Mouse (Mus musculus) kidney, postnatal 10 days (tissue): ENCODE measurements at regions not wholly inside any gene's neighbourhood (a gene's known extent, or its start where the extent isn't known, plus 50 kb on each side); places are given as distances from the start of the nearest gene placed in this dataset.

Experiments used
- DNase-seq: peaks from one replicate; pipeline ENCODE4 v3.0.0; 2021; ENCODE audit warnings: mixed read lengths

DNA sequence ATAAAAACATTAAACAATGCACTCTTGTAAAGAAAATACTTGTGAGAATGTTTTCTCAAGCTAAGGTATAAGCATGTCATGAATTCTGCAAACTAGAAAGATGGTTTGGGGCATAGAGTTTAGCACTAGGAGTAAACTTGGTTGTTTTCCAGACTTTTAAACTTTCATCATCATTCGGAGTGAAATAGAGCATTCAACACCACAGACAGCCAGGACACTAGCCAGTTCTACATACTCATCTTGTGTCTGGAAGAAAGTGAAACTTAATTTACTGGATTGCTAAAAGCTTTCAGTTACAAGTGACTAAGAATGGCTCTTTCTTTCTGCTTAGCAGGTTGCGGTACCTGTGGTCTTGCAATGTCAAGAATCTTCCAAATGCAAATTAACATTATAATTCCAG, 119.9 kb upstream of the Kcnip4 start:
- no peak for DNase-seq

DNA sequence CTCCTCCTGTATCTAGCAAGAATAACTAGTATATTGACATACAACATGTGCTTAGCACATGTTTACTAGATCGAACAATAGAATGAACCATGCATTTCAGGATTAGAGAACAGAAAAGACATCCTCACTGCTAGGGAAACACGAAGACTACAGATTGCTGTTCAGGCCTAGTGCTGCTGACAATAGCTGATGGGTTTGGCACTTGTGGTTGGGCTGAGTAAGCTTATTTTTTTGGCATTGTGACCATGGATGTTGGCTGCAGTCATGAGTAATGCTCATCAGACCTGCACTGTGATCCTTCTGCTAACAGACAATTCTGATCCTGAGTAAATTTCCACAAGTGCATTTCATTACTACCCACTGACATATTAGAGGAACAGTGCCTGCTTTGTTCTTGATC, 117.7 kb upstream of the Kcnip4 start:
- no peak for DNase-seq

DNA sequence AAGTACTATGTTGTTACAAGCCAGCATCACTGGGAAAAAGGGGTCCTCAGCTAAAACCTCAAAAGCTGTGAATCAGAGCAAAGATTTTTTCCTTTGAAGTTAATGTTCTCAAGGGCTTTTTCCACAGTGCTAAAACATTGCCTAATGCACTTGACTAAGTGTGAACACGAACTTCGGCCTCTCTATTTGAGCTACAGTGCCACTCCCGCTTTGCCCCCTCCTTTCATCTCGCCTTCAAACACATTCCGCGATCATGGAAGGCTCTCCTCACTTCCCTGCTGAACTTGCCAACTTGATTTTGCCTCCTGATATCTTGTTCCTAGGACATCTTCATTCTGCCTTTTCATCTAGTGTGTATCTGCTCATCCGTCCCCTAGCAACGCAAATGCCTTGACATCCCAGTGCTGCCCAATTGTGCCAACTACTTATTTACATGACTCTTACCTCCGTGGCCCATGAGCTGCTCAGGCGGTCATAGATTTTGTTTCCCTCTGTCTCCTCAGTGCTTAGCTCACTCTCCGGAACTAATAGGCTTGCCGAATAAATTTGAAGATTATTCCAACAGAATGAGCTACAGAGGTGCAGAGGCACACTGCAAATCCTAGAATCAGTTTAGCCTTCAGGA, 116.6 kb upstream of the Kcnip4 start:
- DNase-seq = no peak

DNA sequence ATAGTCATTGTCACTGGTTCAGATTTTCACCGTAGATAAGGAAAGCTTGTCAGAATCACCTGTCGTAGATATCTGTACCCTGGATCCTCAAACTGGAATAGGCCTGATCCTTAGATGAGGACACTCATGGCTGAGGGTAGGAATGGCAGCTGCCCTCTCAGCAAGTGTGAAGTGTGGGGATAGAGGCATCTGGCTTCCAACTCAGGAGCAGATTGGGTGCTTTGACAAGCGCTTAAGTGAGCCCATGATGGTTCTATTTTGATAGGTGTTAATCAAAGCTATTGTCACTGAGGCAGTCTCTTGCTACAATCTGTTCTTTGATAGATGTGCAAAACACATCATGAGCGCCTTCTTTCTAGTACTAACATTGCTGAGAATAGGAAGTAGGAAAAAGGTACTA, 114.9 kb upstream of the Kcnip4 start:
- no peak for DNase-seq

DNA sequence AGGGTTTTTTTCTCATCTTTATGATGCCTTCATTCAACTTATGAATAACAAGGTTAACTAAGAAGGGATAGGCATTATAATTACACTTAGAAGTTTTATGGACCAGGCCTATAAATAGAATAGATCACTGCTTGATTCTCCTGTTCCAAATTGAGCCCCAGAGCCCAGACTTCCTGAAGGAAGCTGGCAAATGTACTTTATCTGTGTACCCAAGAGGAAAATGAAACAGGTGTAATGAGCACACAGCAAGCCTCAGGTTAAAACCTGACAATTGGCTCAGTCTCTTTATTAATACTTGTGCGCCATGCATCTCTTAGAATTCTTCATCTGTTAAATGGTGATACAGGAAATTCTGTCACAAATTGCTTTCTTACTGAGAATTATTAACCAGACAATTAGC, 95.4 kb upstream of the Kcnip4 start:
- no peak for DNase-seq

DNA sequence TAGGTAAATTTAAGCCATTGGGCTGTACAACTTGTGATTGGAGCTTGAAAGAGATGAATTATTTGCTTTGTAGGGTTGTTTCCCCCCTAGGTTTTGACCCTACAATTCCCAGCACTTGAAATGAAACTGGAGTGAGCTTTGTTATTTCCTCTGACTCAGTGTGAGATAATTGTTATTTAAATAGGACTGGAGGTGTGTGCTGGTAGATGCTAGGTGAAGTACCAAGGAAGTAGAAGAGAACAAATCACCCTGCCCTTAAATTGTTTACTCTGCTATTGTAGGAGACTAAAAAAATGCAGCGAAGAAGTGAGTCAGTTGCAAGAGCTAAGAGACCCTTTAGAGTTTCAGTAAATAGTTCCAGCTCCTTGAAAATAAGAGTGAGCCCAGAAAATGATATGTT, 82.1 kb upstream of the Kcnip4 start:
- no peak for DNase-seq

DNA sequence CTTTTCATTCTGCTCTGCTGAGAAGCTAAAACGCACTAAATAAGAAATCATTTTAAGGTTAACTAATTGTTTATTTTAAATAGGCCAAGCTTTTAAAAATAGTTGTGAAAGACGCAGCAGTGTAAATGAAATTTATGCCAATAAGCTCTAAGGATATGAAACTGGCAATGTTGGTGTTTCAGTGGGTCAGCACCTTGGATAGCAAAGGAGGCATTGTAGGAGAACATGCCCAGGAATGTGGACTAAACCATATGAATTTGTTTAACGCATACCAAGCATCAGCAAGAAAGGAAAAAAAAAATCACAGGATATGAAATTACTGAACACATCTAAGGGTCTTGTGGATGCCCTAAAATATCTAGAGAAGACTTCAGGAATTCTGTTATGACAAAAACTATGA, 56.1 kb upstream of the Kcnip4 start:
- no peak for DNase-seq

DNA sequence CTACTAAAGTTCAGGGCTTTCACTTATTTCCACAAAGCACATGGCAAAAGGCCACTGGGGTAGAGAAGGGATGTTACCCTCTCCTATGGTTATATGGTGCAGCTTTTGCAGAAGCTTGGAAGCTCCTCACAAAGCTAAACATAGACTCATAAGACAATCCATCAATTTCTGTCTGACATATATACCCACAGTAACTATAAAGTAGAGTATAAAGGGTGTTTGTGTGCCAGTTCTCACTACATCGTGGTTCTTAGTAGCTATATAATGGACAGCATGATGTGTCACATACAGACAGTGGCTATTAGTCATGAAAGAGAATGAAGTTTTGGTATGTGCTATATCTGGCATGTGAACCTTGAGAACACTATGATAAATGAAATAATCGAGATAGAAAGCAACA, 51.2 kb upstream of the Kcnip4 start:
- DNase-seq = no peak
